8 mouse cellular contexts compared by ENCODE assay signal in genomic region chr10:71344579-71345143, GRCm38 (mm10). TPM values are rescaled to one million over a fixed set of nuclear protein-coding genes. Genes with fewer than 3 reads are reported as not detected.
DNase-seq lines count a peak whose midpoint lies in the region; ATAC-seq and TF ChIP-seq lines count a peak whose summit lies in the region.

TSS of gene Cisd1 (minus strand) at chr10:71344954.

- H3K27ac ChIP-seq in forebrain, embryonic 15.5 days (replicated peaks): peak within 1 kb of the TSS; percentile 55

- peak within 1 kb of the TSS; percentile 70 for H3K9ac ChIP-seq in forebrain, embryonic 15.5 days (replicated peaks)

- no peaks in the 10 kb centered on the region for H3K27me3 ChIP-seq in forebrain, embryonic 15.5 days

- TF ChIP-seq CTCF in lung, adult 2 months (IDR thresholded peaks at IDR 0.05; ENCODE audit: insufficient read depth, low read length): no peak

- H3K36me3 ChIP-seq in forebrain, embryonic 15.5 days: no peaks in the 10 kb centered on the region

- WGBS in forebrain, embryonic 15.5 days: under 1% methylated on average over 60 of the region's 60 CpGs
- under 1% methylated on average over 58 of the region's 60 CpGs for WGBS in lung, adult 2 months

- DNase-seq in ES-CJ7 (ENCODE audit: low read depth, low spot score): peak; percentile 96
- peak; percentile 97 for DNase-seq in cerebellum, adult 11 months
- DNase-seq in heart, postnatal 25 days (ENCODE audit: low spot score): peak; percentile 90
- peak; percentile 91 to 95 for DNase-seq in layer of hippocampus, adult 18-20 months (ENCODE audit: low spot score in 2 of 2)
- DNase-seq in lung, adult 2 months: peak; percentile 89
- peak; percentile 86 to 91 for DNase-seq in thymus, adult 18-20 months

- intact Hi-C loops in heart, postnatal 25 days (cut with DNase I): no loop called here

- H3K4me1 ChIP-seq in forebrain, embryonic 15.5 days: peaks cover 51% of the 10 kb centered on the region
- H3K4me1 ChIP-seq in lung, adult 2 months (ENCODE audit: control insufficient read depth, insufficient read depth, low read length): peaks cover 15% of the 10 kb centered on the region

- peak within 1 kb of the TSS; percentile 57 for H3K4me3 ChIP-seq in forebrain, embryonic 15.5 days
- H3K4me3 ChIP-seq in lung, adult 2 months (replicated peaks; ENCODE audit: extremely low read depth, low read depth, low read length): peak within 1 kb of the TSS; percentile 79

- no peaks in the 10 kb centered on the region for H3K9me3 ChIP-seq in forebrain, embryonic 15.5 days

- no peak for TF ChIP-seq POLR2A in lung, adult 2 months (IDR thresholded peaks at IDR 0.05; ENCODE audit: borderline replicate concordance, extremely low read depth, low read depth, low read length)

- peak within 1 kb of the TSS; percentile 81 for H3K4me2 ChIP-seq in forebrain, embryonic 15.5 days (replicated peaks)

- peak; percentile 85 for ATAC-seq in forebrain, embryonic 15.5 days (replicated peaks)
- ATAC-seq in neutrophil, adult 5-6 weeks (ENCODE audit: extremely low read depth, insufficient number of reproducible peaks, low FRiP score, poor library complexity, severe bottlenecking): peak; percentile 32

RNA-seq across cellular contexts. Expression of gene Cisd1, which starts in this region (rescaled TPM):
- polyA plus RNA-seq in forebrain, embryonic 15.5 days (2015; fragmentation: Nextera tagmentation; extraction: Ambion mirVana): 239 and 247 TPM in 2 replicates
- total RNA-seq in heart, postnatal 25 days (2021): 100 to 1,000 TPM; 306 to 315 TPM
- total RNA-seq in layer of hippocampus, adult 18-20 months (2021): 100 to 1,000 TPM; 125 to 134 TPM
- polyA plus RNA-seq in lung, adult 2 months (2012; rRNA removed): 35.7 and 40.6 TPM in 2 replicates
- 3.3 and 4.7 TPM in 2 replicates for total RNA-seq in neutrophil, adult 5-6 weeks (2017)

Comparison
In these comparisons a context has a peak if more than half of its experiments do, and no peak if none do; other contexts are left out.
1. Peak in every context shown above with its lines: DNase-seq, ATAC-seq, H3K4me3 ChIP-seq and H3K27ac ChIP-seq.
2. RNA of gene Cisd1 (total RNA-seq): 306 to 315 TPM in heart, postnatal 25 days and 125 to 134 TPM in layer of hippocampus, adult 18-20 months; 3.3 to 4.7 TPM in neutrophil, adult 5-6 weeks; every median in the first group is over 10 times any median in the second.